9 mouse cellular contexts compared by ENCODE assay signal in genomic region chr7:101378796-101379465, GRCm38 (mm10). TPM values are rescaled to one million over a fixed set of nuclear protein-coding genes. Genes with fewer than 3 reads are reported as not detected.
DNase-seq lines count a peak whose midpoint lies in the region; ATAC-seq and TF ChIP-seq lines count a peak whose summit lies in the region.
"Had no signal": no experiment of that assay in that cellular context is flagged by ENCODE, and none has a peak within 500 bp of the region (broad histone marks: within the 10 kb centered on the region; RNA-seq: fewer than 3 reads in every experiment).

No protein-coding gene starts in this region.

- TF ChIP-seq CTCF in heart, adult 2 months (IDR thresholded peaks at IDR 0.05), result no peak

- no peaks in the 10 kb centered on the region for H3K79me2 ChIP-seq in heart, adult 2 months (replicated peaks; ENCODE audit: control insufficient read depth, insufficient read depth, low read length)

- H3K9ac ChIP-seq in heart, adult 2 months (ENCODE audit: low read depth, low read length), result no peak overlapping the region
- peak overlapping the region; percentile 12; the same call in 1 of the 2 replicates for H3K9ac ChIP-seq in limb, embryonic 14.5 days (ENCODE audit: low read depth, low read length, severe bottlenecking)

- TF ChIP-seq POLR2A in heart, adult 2 months (IDR thresholded peaks at IDR 0.05; ENCODE audit: insufficient read depth, low read depth, low read length), result no peak
- TF ChIP-seq POLR2A in limb, embryonic 14.5 days (IDR thresholded peaks at IDR 0.05; ENCODE audit: borderline replicate concordance, extremely low read depth, insufficient read depth, insufficient read length), result no peak

- H3K4me3 ChIP-seq in heart, adult 2 months, result no peak overlapping the region
- H3K4me3 ChIP-seq in limb, embryonic 14.5 days (replicated peaks; ENCODE audit: low read length), result no peak overlapping the region

- ATAC-seq in limb, embryonic 14.5 days (ENCODE audit: low FRiP score, low read depth), result no peak

- 47% methylated on average over 5 of the region's 5 CpGs for WGBS in heart, adult 2 months
- WGBS in limb, embryonic 14.5 days, result 59% methylated on average over 5 of the region's 5 CpGs

- H3K9me3 ChIP-seq in limb, embryonic 14.5 days (ENCODE audit: control insufficient read depth, low read length), result no peaks in the 10 kb centered on the region

- TF ChIP-seq EP300 in heart, adult 2 months (IDR thresholded peaks at IDR 0.05; ENCODE audit: insufficient read depth, low read depth, low read length), result no peak

- H3K4me2 ChIP-seq in limb, embryonic 14.5 days (replicated peaks; ENCODE audit: low read depth, low read length, severe bottlenecking), result peak overlapping the region; percentile 32; the same call in 1 of the 2 replicates

- DNase-seq in heart, adult 2 months, result no peak
- no peak for DNase-seq in heart, postnatal 14 days
- DNase-seq in thymus, postnatal 0 days (ENCODE audit: low spot score), result peak; percentile 31
- DNase-seq in thymus, postnatal 10 days (ENCODE audit: low spot score in 2 of 2), result no peak
- no peak for DNase-seq in limb, embryonic 14.5 days (ENCODE audit: low spot score)
- peak; percentile 45 for DNase-seq in thymus, postnatal 4 days
- no peak for DNase-seq in cerebellum, adult 9-10 months
- DNase-seq in ovary, postnatal 14 days (ENCODE audit: low spot score), result no peak

- H3K36me3 ChIP-seq in heart, adult 2 months (ENCODE audit: control insufficient read depth, insufficient read depth, low read length), result no peaks in the 10 kb centered on the region
- no peaks in the 10 kb centered on the region for H3K36me3 ChIP-seq in limb, embryonic 14.5 days (ENCODE audit: control insufficient read depth, insufficient read depth, low read length)

- H3K27me3 ChIP-seq in heart, adult 2 months (ENCODE audit: control insufficient read depth, insufficient read depth, low read length), result no peaks in the 10 kb centered on the region
- H3K27me3 ChIP-seq in limb, embryonic 14.5 days (ENCODE audit: control insufficient read depth, insufficient read depth, low read length), result no peaks in the 10 kb centered on the region

- intact Hi-C loops in heart, adult 2 months (cut with DNase I), result no loop called here
- intact Hi-C loops in heart, postnatal 14 days (cut with DNase I), result loop anchor here (10.0 kb wide), 1 partner anchor 394 kb away; no protein-coding TSS in a partner anchor

- H3K27ac ChIP-seq in heart, adult 2 months, result peak overlapping the region; percentile 32
- H3K27ac ChIP-seq in limb, embryonic 14.5 days (replicated peaks; ENCODE audit: low read depth, low read length), result no peak overlapping the region

- peaks cover 7% of the 10 kb centered on the region for H3K4me1 ChIP-seq in heart, adult 2 months (ENCODE audit: control insufficient read depth, insufficient read depth, low read length)
- H3K4me1 ChIP-seq in limb, embryonic 14.5 days (ENCODE audit: control insufficient read depth, insufficient read depth, low read length), result no peaks in the 10 kb centered on the region; the same call in 1 of the 2 replicates

RNA-seq across cellular contexts. Expression of gene Arap1, which starts 31.1 kb away (rescaled TPM):
- total RNA-seq in heart, adult 2 months (2021), result 10 to 100 TPM; 30.1 to 32.6 TPM
- 55.9 and 68.5 TPM in 2 replicates for polyA plus RNA-seq in heart, adult 2 months (2012; rRNA removed)
- 10 to 100 TPM; 38.6 to 41.8 TPM for total RNA-seq in heart, postnatal 14 days (2021)
- 31.1 and 34.4 TPM in 2 replicates for polyA plus RNA-seq in thymus, postnatal 0 days (2015; fragmentation: Nextera tagmentation; extraction: Ambion mirVana)
- 92.6 and 99.2 TPM in 2 replicates for polyA plus RNA-seq in limb, embryonic 14.5 days (2012; rRNA removed)
- 77.1 and 87.3 TPM in 2 replicates for polyA plus RNA-seq in limb, embryonic 14.5 days (2014; fragmentation: Nextera tagmentation; extraction: Ambion mirVana)

RNA-seq across cellular contexts. Expression of gene Gm45837, which starts 31.8 kb away (rescaled TPM):
- not detected for total RNA-seq in heart, adult 2 months (2021)
- polyA plus RNA-seq in heart, adult 2 months (2012; rRNA removed), result not detected in 2 replicates
- total RNA-seq in heart, postnatal 14 days (2021), result not detected
- 1.1 TPM in 1 of 2 replicates, not detected in the other for polyA plus RNA-seq in thymus, postnatal 0 days (2015; fragmentation: Nextera tagmentation; extraction: Ambion mirVana)
- 0.41 and 0.93 TPM in 2 replicates for polyA plus RNA-seq in limb, embryonic 14.5 days (2012; rRNA removed)
- 7.5 and 8.8 TPM in 2 replicates for polyA plus RNA-seq in limb, embryonic 14.5 days (2014; fragmentation: Nextera tagmentation; extraction: Ambion mirVana)
- polyA plus RNA-seq: forebrain, embryonic 14.5 days had no signal

RNA-seq across cellular contexts. Expression of gene Pde2a, which starts 42.6 kb away (rescaled TPM):
- total RNA-seq in heart, adult 2 months (2021), result 10 to 100 TPM; 56.0 to 57.1 TPM
- polyA plus RNA-seq in heart, adult 2 months (2012; rRNA removed), result 41.6 and 57.0 TPM in 2 replicates
- 10 to 100 TPM; 72.2 to 78.0 TPM for total RNA-seq in heart, postnatal 14 days (2021)
- 5.7 and 7.9 TPM in 2 replicates for polyA plus RNA-seq in thymus, postnatal 0 days (2015; fragmentation: Nextera tagmentation; extraction: Ambion mirVana)
- polyA plus RNA-seq in limb, embryonic 14.5 days (2012; rRNA removed), result 11.8 and 12.7 TPM in 2 replicates
- 4.9 and 10.5 TPM in 2 replicates for polyA plus RNA-seq in limb, embryonic 14.5 days (2014; fragmentation: Nextera tagmentation; extraction: Ambion mirVana)

Comparison
In these comparisons a context has a peak if more than half of its experiments do, and no peak if none do; other contexts are left out.
1. DNase-seq: peak in thymus, postnatal 0 days (single experiment) and thymus, postnatal 4 days (single experiment); none in heart, adult 2 months (0 of 2), heart, postnatal 14 days (0 of 2), thymus, postnatal 10 days (0 of 2), limb, embryonic 14.5 days (single experiment), cerebellum, adult 9-10 months (single experiment) and ovary, postnatal 14 days (single experiment).